Mouse (Mus musculus) adrenal gland, adult 10 weeks (tissue): ENCODE measurements around the gene Tbc1d2. TPM values are rescaled to one million over a fixed set of nuclear protein-coding genes. Genes with fewer than 3 reads are reported as not detected.

Source experiments
- polyA plus RNA-seq: library from polyadenylated mRNA; stranded (reverse); fragments of 350-450 nt; fragmentation: Illumina TruSeq; extraction: RNeasy Lipid Tissue Mini Kit (QIAGEN cat#74804); gene quantifications from one replicate; pipeline ENCODE4 v1.2.3, GENCODE M21; 2014; ENCODE audit warnings: low read depth, low replicate concordance

Tbc1d2 gene
- not detected for polyA plus RNA-seq

GRCm38 (mm10) chr4:46650086-46650753 is at the start of gene Tbc1d2:
Tbc1d2 (minus strand) TSS chr4:46650209.

GRCm38 (mm10) chr4:46601844-46602423 is 48.1 kb downstream of the Tbc1d2 start, which contains the start of gene Coro2a:
Coro2a (minus strand) TSS chr4:46602202.

Other genes starting within 250 kb of the Tbc1d2 start
- gene Hemgn, start 236.7 kb downstream of the Tbc1d2 start, polyA plus RNA-seq = not detected
- gene Anp32b, start 199.3 kb downstream of the Tbc1d2 start, polyA plus RNA-seq = 301 TPM
- 2.8 TPM for gene Nans, start 161.0 kb downstream of the Tbc1d2 start, polyA plus RNA-seq
- gene Trim14, start 114.1 kb downstream of the Tbc1d2 start, polyA plus RNA-seq = 5.3 TPM
- 2.3 TPM for gene Coro2a, start 48.0 kb downstream of the Tbc1d2 start, polyA plus RNA-seq